Mouse (Mus musculus) duodenum, adult 2 months (tissue): ENCODE results near the gene Gm6763. TPM values are rescaled to one million over a fixed set of nuclear protein-coding genes. Genes with fewer than 3 reads are reported as not detected.

Source experiments
- polyA plus RNA-seq: library from polyadenylated mRNA; depleted of rRNA; stranded (reverse); fragments of >200 nt; gene quantifications from 2 replicates; pipeline ENCODE4 v1.2.3, GENCODE M21; 2012; ENCODE audit warnings: low replicate concordance; rRNA removed

Gm6763 gene
- polyA plus RNA-seq = not detected in 2 replicates

GRCm38 (mm10) chr10:104151197-104151596 lies at the start of gene Gm6763:
Gm6763 (plus strand) TSS chr10:104151497.

GRCm38 (mm10) chr10:104142687-104143086 lies 8.6 kb upstream of the Gm6763 start, which contains the start of gene Gm21293:
Gm21293 (plus strand) TSS chr10:104142987.

GRCm38 (mm10) chr10:104159706-104160105 lies 8.4 kb downstream of the Gm6763 start, which contains the start of gene Gm8764:
Gm8764 (plus strand) TSS chr10:104160006.

GRCm38 (mm10) chr10:104168215-104168614 lies 16.9 kb downstream of the Gm6763 start, which contains the start of gene Gm21304:
Gm21304 (plus strand) TSS chr10:104168515.

GRCm38 (mm10) chr10:104176724-104177123 lies 25.4 kb downstream of the Gm6763 start, which contains the start of gene Gm21312:
Gm21312 (plus strand) TSS chr10:104177024.

GRCm38 (mm10) chr10:104185233-104185632 lies 33.9 kb downstream of the Gm6763 start, which contains the start of gene Gm20765:
Gm20765 (plus strand) TSS chr10:104185533.

GRCm38 (mm10) chr10:104193742-104194141 lies 42.4 kb downstream of the Gm6763 start, which contains the start of gene Gm4340:
Gm4340 (plus strand) TSS chr10:104194042.

Other genes starting within 250 kb of the Gm6763 start
- gene Gm21293, start 8.5 kb upstream of the Gm6763 start, polyA plus RNA-seq = not detected in 2 replicates
- gene Gm8764, start 8.5 kb downstream of the Gm6763 start, polyA plus RNA-seq = not detected in 2 replicates
- not detected in 2 replicates for gene Gm21304, start 17.0 kb downstream of the Gm6763 start, polyA plus RNA-seq
- gene Gm21312, start 25.5 kb downstream of the Gm6763 start, polyA plus RNA-seq = not detected in 2 replicates
- gene Gm20765, start 34.0 kb downstream of the Gm6763 start, polyA plus RNA-seq = not detected in 2 replicates
- not detected in 2 replicates for gene Gm4340, start 42.5 kb downstream of the Gm6763 start, polyA plus RNA-seq